Mouse (Mus musculus): Measurements from ENCODE around the gene Fbxl17.

DNA sequence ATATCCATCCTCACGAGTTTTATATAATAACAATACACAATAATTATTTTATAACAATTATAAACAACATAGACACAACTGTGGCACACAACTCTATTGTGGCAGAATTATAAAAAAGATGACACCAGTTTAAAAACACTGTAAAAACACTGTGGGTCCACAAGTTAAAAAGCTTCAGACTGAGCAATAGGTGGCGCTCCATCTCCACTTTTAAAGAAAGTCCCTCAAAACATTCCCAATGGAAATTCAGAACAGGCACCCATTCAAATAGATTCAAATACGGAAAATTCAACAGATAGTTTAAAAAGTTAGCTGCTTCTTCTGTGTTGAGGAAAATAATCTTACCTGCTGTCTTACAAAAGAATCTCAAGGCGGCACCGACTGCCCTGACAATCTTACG lies 65.7 kb downstream of the Fbxl17 start:
- TF ChIP-seq CTCF (IDR thresholded peaks at IDR 0.05; ENCODE audit: control insufficient read depth, insufficient read depth, insufficient replicate concordance, low read depth, low read length) (no peak), POLR2A (IDR thresholded peaks at IDR 0.05; ENCODE audit: control insufficient read depth, low read depth, low read length) (no peak)
